Mouse (Mus musculus) liver, embryonic 18 days (tissue): Measurements from ENCODE around the gene Gm20911. TPM values are rescaled to one million over a fixed set of nuclear protein-coding genes. Genes with fewer than 3 reads are reported as not detected.

Experiments
- polyA plus RNA-seq: library from polyadenylated mRNA; depleted of rRNA; stranded (reverse); fragments of >200 nt; gene quantifications from 2 replicates; pipeline ENCODE4 v1.2.3, GENCODE M21; 2012; rRNA removed

The Gm20911 gene
- not detected in 2 replicates for polyA plus RNA-seq

GRCm38 (mm10) chrY:81457707-81458106 is at the start of gene Gm20911:
Gm20911 (plus strand) TSS chrY:81458007.

